Mouse (Mus musculus): ENCODE results near the gene Cdc6.

GRCm38 (mm10) chr11:98900529-98901125 is 7.0 kb upstream of the Cdc6 start:
- TF ChIP-seq EP300 (IDR thresholded peaks at IDR 0.05; ENCODE audit: low read depth) (no peak), CTCF (IDR thresholded peaks at IDR 0.05; ENCODE audit: low read depth) (no peak)
